Mouse (Mus musculus): ENCODE measurements at regions not wholly inside any gene's neighbourhood (a gene's known extent, or its start where the extent isn't known, plus 50 kb on each side); places are given as distances from the start of the nearest gene placed in this dataset.

- TF ChIP-seq CTCF (conservative IDR thresholded peaks at IDR 0.05; ENCODE audit: insufficient read depth, insufficient read length, low read depth, low read length) (no peak), POLR2A (IDR thresholded peaks at IDR 0.05; ENCODE audit: low read depth, low read length) (no peak)
Measured at GRCm38 (mm10) chr4:89382434-89382976, 71.7 kb upstream of the Cdkn2b start.

Data from kidney, adult 2 months (tissue).